Mouse (Mus musculus) adrenal gland, adult 2 months (tissue): Measurements from ENCODE around the gene Pgls. TPM values are rescaled to one million over a fixed set of nuclear protein-coding genes. Genes with fewer than 3 reads are reported as not detected.

Experiments
- DNase-seq: peaks from one replicate; pipeline ENCODE4 v3.0.0; 2021
- long read RNA-seq: library from polyadenylated mRNA; stranded (forward); transcript quantifications from one replicate; pipeline ENCODE4 v2.0.0, GENCODE M21; 2021
- polyA plus RNA-seq: library from polyadenylated mRNA; depleted of rRNA; stranded (reverse); fragments of >200 nt; gene quantifications from 2 replicates; pipeline ENCODE4 v1.2.3, GENCODE M21; 2012; rRNA removed
- total RNA-seq, 2 experiments: library from RNA; stranded (reverse); gene quantifications; 2 replicates each; pipeline ENCODE4 v1.2.3; 2021

Pgls gene
- total RNA-seq (100 to 1,000 TPM; 125 to 142 TPM), polyA plus RNA-seq (675 and 694 TPM in 2 replicates)
- long read RNA-seq, transcript Pgls-201 (5 exons, 893 nt), result major isoform, 144 of 158 reads
- long read RNA-seq, partial matches to known transcripts, result 4 of 158 reads
- long read RNA-seq, other reads (novel, unspliced or antisense), result 6 of 158 reads

DNA sequence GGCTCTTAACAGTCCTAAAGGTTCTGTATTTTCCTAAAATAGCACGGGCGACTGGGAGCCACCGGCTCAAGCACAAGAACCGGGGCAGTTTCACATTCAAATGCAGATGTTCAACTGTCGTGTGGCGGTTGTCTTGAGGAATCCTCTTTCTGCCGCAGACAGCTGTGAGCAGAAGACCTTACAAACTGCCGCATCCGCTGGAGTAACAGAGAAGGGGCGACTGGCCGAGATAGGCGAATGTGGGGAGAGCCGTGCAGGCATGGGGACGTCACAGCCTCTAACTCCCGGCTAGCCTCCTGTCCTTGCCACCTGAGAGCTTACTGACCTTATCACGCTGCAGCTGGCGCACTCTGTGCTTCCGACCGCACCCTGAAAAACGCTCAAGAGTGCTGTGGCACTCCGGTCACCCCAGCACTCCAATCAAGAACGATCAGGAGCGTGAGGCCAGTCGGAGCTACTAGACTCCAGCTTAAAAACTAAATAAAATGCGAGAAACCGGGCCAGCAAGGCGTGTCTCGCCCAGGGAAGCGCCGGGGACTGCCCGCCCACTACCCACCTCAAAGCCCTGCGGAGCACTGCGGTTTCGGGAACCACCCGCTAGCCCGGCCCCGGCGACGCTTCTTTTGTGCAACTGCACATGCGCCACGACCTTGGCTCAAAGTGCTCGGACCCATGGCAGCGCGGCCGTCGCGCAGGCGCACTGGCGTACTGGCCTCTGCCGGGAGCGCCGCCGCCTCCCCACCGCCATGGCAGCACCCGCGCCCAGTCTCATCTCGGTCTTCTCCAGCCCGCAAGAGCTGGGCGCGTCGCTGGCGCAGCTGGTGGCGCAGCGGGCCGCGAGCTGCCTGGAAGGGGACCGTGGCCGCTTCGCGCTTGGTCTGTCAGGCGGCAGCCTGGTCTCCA lies at the start of gene Pgls:
TSS of gene Pgls (plus strand) at position 706 of the 903 bp plus-strand sequence.
- peak; percentile 98 for DNase-seq

GRCm38 (mm10) chr8:71542632-71543343 lies 49.2 kb upstream of the Pgls start, which contains the start of gene Mvb12a:
TSS of gene Mvb12a (plus strand) at chr8:71542922.
- peak; percentile 98 for DNase-seq

GRCm38 (mm10) chr8:71543755-71544154 lies 48.2 kb upstream of the Pgls start:
- no peak for DNase-seq

- no peak for DNase-seq
Observed at GRCm38 (mm10) chr8:71545053-71545452, 46.9 kb upstream of the Pgls start.

GRCm38 (mm10) chr8:71547590-71547989 lies 44.4 kb upstream of the Pgls start:
- no peak for DNase-seq

DNA sequence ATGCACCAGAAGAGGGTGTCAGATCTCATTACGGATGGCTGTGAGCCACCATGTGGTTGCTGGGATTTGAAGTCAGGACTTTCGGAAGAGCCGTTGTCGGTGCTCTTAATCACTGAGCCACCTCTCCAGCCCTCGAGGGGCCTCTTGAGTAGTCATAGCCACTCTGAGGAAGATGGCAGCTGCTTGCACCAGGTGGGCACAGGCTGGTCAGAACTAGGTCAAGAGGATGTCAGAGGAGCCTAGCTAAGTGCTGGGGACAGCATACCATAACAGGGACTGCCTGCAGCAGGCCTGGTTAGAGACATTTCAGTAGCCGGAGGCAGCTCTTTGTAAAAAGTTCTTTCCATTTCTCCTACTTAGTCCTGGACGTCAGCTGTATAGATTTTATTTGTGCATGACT lies 41.2 kb upstream of the Pgls start:
- DNase-seq, result no peak

DNA sequence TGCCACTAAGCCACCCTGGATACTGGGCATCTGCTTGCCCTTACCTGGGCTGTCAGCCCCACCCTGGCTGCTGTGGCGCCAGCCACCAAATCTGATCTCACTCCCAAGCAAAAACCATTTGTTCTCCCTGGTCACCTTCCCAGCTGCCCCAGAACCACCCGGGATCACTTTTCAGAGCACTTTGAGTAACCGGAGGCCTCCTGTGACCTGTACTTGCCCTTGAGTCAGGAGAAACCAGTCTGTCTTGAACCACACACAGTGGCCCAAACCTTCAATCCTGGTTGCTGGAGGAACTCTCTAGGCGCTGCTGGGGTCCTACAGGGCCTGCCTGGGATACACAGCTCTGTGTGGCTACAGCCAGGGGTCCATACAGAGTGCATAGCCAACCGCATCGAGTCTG lies 39.2 kb upstream of the Pgls start:
- DNase-seq, result no peak

DNA sequence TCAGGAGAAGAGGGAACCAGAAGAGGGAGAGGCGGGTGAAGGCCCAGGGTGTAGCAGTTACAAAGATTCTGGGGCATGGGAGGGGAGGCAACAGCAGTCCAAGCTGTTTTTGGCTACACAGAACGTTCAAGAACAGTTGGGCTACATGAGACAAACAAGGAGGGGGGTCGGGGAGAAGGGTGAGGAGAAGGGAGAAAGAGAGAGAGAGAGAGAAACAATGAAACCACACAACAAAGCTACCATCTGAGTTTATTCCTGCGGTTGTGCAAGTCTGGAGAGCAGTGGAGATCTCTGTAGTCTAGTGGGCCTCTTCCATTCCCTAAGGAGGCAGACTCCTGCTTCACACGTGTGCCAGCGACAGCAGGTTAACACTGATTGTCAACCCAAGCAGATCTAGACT lies 38.0 kb upstream of the Pgls start:
- DNase-seq, result no peak

DNA sequence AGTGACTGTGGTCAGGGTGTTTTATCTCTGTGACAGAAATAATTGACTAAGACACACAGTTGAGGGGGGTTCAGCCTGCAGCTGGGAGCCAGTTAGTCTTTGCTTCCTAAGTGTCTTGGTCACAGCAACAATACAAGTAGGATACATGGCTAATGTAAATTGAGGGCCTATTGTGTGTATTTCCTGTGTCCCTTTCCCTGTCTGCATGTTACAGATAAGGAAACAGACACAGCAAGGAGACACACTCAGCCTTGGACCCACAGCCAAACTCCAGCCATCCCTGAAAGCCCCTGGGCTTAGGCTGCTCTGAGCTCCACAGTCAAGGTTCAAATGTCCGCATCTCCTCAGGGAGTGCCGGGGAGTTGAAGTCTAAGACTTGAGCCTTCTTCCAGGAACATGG lies 37.3 kb upstream of the Pgls start:
- no peak for DNase-seq

DNA sequence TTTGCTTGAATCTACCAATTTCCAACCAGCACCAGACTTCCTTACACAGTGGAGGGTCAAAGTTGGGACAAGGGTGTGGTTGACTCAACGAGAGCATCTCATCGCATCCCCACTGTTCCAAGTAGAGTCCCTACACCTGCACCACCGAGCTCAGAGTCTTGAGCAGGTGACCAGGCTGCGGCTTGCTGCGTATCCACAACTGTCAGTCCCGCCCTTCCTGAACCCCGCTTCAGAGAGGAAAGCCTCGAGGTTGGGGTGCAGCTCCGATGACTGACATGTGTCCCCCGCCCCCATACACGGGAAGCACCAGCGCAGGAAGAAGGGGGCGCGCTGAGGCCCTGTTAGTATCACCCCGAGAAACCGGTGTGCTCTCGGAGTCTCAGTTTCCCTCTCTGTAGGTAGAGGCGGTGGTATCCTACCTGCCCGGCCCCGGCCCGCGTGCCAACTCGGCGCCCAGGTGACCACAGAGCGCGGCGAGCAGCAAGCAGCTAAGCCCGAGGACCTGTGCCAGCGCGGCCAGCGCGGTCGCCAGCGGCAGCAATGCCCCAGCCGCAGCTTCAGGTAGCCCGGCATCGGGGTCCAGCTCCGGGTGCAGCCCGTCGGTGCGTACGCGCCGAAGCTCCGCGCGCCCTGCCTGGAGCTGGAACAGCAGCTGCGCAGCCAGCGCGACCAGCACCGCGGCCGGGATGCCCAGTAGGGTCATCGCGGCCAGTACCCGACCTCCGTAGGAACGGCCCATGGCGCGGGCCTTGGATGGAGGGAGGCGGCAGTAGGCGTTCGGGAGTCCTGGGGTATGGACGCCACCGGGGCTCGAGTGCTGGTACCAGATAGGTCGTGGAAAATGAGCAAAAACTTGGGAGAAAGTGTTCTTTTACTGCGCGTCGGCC lies 33.7 kb upstream of the Pgls start, which contains the start of gene Tmem221:
TSS of gene Tmem221 (minus strand) at position 801 of the 887 bp plus-strand sequence.
- no peak for DNase-seq

DNA sequence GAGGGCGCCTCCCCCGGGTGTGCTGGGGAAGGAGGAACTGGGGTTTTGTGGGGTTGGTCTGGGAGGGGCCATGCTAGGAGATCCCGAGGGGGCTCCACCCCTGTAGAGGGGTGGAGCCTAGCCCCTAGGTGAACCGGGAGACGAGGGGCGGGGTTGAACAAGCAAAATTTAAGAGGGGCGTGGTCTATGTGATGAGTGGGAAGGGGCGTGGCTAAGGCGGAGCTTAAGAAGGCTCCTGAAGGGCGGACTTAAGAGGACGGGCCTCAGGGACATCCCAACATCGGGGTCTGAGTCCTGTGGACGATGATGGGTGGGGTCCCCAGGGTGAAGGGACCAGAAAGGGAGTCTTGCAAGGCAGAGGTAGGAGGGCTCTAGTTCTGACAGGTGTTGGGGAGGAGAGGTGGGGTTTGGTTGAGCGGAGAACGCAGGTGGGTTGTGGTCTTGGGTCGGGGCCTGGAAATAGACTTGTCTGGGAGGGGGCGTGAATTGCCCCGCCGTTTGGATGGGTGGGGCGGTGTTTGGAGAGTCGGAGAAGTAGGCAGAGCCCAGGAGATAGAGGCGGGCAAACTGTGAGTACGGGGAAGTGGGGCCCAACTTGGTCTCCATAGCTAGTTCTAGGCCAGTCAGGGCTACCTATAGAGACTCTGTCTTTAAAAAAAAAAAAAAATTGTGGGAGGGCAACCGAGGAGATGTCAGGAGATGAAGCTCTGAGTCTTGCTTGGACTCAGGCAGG lies 32.9 kb upstream of the Pgls start:
- DNase-seq, result peak; percentile 91

GRCm38 (mm10) chr8:71560071-71560470 lies 31.9 kb upstream of the Pgls start:
- DNase-seq, result no peak

- peak; percentile 70 for DNase-seq
Observed at GRCm38 (mm10) chr8:71560765-71561164, 31.2 kb upstream of the Pgls start.

DNA sequence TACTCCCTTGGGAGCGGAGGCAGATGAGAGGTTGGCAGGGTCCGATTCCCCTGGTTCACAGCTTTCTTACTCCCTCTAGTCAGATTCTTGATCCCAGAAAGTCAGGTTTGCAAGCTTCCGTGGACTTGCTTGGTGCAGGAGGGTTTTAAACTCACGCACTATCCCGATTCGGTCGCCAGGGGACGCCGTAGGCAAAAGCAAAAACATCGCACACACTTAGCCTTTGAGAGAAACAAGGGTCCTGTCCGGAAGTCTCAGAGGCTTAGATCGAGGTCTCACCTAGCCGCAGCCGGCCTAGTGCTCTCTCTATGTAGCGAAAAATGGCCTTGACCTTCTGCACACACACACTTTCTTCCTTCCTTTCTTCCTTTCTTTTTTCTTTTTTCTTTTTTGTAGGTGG lies 30.6 kb upstream of the Pgls start:
- peak; percentile 68 for DNase-seq

DNA sequence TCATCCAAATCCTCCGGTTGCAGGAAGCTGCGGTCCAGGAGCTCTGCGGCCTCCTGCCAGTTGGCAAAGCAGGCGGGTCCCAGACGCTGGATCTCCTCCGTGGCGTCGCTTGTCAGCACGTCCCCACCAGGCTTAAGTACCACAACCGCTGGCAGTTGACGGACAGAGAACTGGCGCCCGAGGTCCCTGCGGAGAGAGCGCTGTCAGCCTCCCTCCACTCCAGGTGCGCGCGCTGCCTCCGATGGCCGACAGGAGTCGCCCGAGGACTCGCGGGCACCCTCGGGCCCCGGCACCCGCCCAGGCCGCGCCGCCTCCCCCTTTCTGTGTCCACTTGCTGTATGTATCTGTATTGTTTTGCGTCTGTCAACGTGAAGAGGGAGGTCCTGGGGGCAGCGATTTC lies 29.2 kb upstream of the Pgls start:
- DNase-seq, result peak; percentile 89

GRCm38 (mm10) chr8:71563992-71564391 lies 28.0 kb upstream of the Pgls start:
- no peak for DNase-seq

- DNase-seq, result no peak
Observed at GRCm38 (mm10) chr8:71566501-71566900, 25.5 kb upstream of the Pgls start, which contains the start of gene Nxnl1. TSS of gene Nxnl1 (minus strand) at chr8:71566601.

GRCm38 (mm10) chr8:71567587-71567986 lies 24.4 kb upstream of the Pgls start:
- peak; percentile 34 for DNase-seq

GRCm38 (mm10) chr8:71568387-71568937 lies 23.5 kb upstream of the Pgls start, which contains the start of gene Slc27a1:
TSS of gene Slc27a1 (plus strand) at chr8:71568882.
- DNase-seq, result peak; percentile 93

- DNase-seq, result no peak
Observed at GRCm38 (mm10) chr8:71568941-71569340, 23.0 kb upstream of the Pgls start.
